Comparison of ENCODE assay signal across 1 mouse cellular context in the genomic region with DNA sequence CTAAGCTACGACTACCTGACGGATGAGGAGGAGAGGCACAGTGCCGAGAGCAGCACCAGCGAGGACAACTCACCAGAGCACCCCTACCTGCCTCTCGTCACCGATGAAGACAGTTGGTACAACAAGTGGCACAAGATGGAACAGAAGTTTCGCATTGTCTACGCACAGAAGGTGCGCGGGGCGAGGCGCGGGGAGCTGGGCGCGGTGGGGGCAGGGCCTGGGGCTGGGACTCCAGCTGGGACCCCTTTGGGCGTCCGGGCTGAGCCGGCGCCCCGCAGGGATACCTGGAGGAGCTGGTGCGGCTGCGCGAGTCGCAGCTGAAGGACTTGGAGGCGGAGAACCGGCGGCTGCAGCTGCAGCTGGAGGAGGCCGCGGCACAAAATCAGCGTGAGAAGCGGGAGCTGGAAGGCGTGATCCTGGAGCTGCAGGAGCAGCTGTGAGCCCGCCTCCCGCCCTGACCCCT.
TF ChIP-seq lines count a peak whose summit lies in the region.

No protein-coding gene starts in this region.

TF ChIP-seq in myocyte, 11 proteins besides CTCF, POLR2A, EP300 and RAD21 (continued from another document):
- TF ChIP-seq MYOG (IDR thresholded peaks at IDR 0.05; ENCODE audit: control insufficient read depth in 1 of 3, insufficient read depth in 1 of 3, insufficient read length in 2 of 3, low read depth in 2 of 3), result no peak
